Mouse (Mus musculus) megakaryocyte-erythroid progenitor cell, adult 5 weeks (primary cell): Measurements from ENCODE around the gene Tas2r136. TPM values are rescaled to one million over a fixed set of nuclear protein-coding genes. Genes with fewer than 3 reads are reported as not detected.

Source experiments
- polyA plus RNA-seq: library from polyadenylated mRNA; stranded (reverse); fragments of >175 nt; gene quantifications from 2 replicates; pipeline ENCODE4 v1.2.3, GENCODE M21; 2012

Tas2r136 gene
- not detected in 2 replicates for polyA plus RNA-seq

GRCm38 (mm10) chr6:132778062-132778461 is at the start of gene Tas2r136:
Tas2r136 (minus strand) TSS chr6:132778162.

GRCm38 (mm10) chr6:132802518-132802917 is 24.6 kb upstream of the Tas2r136 start, which contains the start of gene Tas2r117:
Tas2r117 (plus strand) TSS chr6:132802818.

GRCm38 (mm10) chr6:132761831-132762230 is 16.1 kb downstream of the Tas2r136 start, which contains the start of gene Tas2r102:
Tas2r102 (plus strand) TSS chr6:132762131.

GRCm38 (mm10) chr6:132754430-132754829 is 23.5 kb downstream of the Tas2r136 start, which contains the start of gene Tas2r124:
Tas2r124 (plus strand) TSS chr6:132754730.

DNA sequence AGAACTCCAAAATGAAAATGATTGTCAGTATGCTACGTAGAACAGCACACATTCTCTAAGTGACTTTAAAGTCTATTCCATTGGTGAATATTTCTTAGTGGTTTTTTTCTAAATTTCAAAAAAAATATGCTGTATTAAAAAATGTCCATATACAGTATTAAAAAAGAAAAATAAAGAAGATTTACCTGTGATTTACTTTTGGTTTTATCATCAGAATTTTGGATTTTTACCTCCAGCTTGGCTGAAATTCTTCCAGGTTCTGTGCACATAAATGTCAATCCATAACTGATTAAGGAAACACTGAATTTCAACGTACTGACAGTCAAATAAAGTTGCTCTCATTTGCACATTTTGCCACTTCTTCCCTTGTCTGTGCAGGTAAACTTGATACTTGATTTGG is 40.0 kb downstream of the Tas2r136 start, which contains the start of gene Tas2r115:
Tas2r115 (minus strand) TSS at position 101 of the 400 bp plus-strand sequence.

Other genes starting within 250 kb of the Tas2r136 start
- gene Prh1, start 208.4 kb downstream of the Tas2r136 start, polyA plus RNA-seq, result not detected in 2 replicates
- not detected in 2 replicates for gene Prp2, start 182.2 kb downstream of the Tas2r136 start, polyA plus RNA-seq
- gene A630073D07Rik, start 126.6 kb downstream of the Tas2r136 start, polyA plus RNA-seq, result not detected in 2 replicates
- gene Tas2r120, start 121.2 kb downstream of the Tas2r136 start, polyA plus RNA-seq, result not detected in 2 replicates
- gene Tas2r121, start 77.2 kb downstream of the Tas2r136 start, polyA plus RNA-seq, result not detected in 2 replicates
- gene Tas2r122, start 66.2 kb downstream of the Tas2r136 start, polyA plus RNA-seq, result not detected in 2 replicates
- not detected in 2 replicates for gene Tas2r115, start 40.1 kb downstream of the Tas2r136 start, polyA plus RNA-seq
- gene Tas2r124, start 23.4 kb downstream of the Tas2r136 start, polyA plus RNA-seq, result not detected in 2 replicates
- not detected in 2 replicates for gene Tas2r102, start 16.0 kb downstream of the Tas2r136 start, polyA plus RNA-seq
- not detected in 2 replicates for gene Tas2r117, start 24.7 kb upstream of the Tas2r136 start, polyA plus RNA-seq
- gene Tas2r123, start 69.0 kb upstream of the Tas2r136 start, polyA plus RNA-seq, result not detected in 2 replicates
- not detected in 2 replicates for gene Tas2r116, start 77.3 kb upstream of the Tas2r136 start, polyA plus RNA-seq
- gene Tas2r110, start 89.8 kb upstream of the Tas2r136 start, polyA plus RNA-seq, result not detected in 2 replicates
- not detected in 2 replicates for gene Tas2r113, start 114.8 kb upstream of the Tas2r136 start, polyA plus RNA-seq
- gene Tas2r125, start 131.5 kb upstream of the Tas2r136 start, polyA plus RNA-seq, result not detected in 2 replicates
- gene Tas2r129, start 172.9 kb upstream of the Tas2r136 start, polyA plus RNA-seq, result not detected in 2 replicates
- gene Tas2r131, start 179.8 kb upstream of the Tas2r136 start, polyA plus RNA-seq, result not detected in 2 replicates
- gene Tas2r109, start 202.8 kb upstream of the Tas2r136 start, polyA plus RNA-seq, result not detected in 2 replicates